Mouse (Mus musculus) limb, embryonic 14.5 days (tissue): ENCODE data around the gene Tmtc2. TPM values are rescaled to one million over a fixed set of nuclear protein-coding genes. Genes with fewer than 3 reads are reported as not detected.

Experiments used
- ATAC-seq: fragments of 200-750 bp; cut with Nextera tagmentation; 2 replicates; pipeline ENCODE4 v1.8.0; 2017; ENCODE audit warnings: low read depth, moderate number of reproducible peaks, moderate TSS enrichment; ENCODE audit not compliant: low FRiP score
- DNase-seq: peaks from one replicate; pipeline ENCODE4 v3.0.0-alpha.2; 2015; ENCODE audit warnings: low spot score
- H3K27ac ChIP-seq: fragments of 300-500 bp; sonication (generic); replicated peaks from 2 replicates; pipeline ENCODE4 v1.5.1; 2014; ENCODE audit warnings: low read depth, mild to moderate bottlenecking, low read length, moderate library complexity, mixed read lengths
- H3K27me3 ChIP-seq: fragments of 300-500 bp; sonication (generic); 2 replicates; pipeline ENCODE4 v1.6.1; 2014; ENCODE audit warnings: low read length, mixed read lengths; ENCODE audit not compliant: control insufficient read depth, insufficient read depth
- H3K36me3 ChIP-seq: fragments of 300-500 bp; sonication (generic); 2 replicates; pipeline ENCODE4 v1.6.1; 2014; ENCODE audit warnings: mild to moderate bottlenecking, low read length, moderate library complexity, mixed read lengths; ENCODE audit not compliant: control insufficient read depth, insufficient read depth
- H3K4me1 ChIP-seq: fragments of 300-500 bp; sonication (generic); 2 replicates; pipeline ENCODE4 v1.6.1; 2014; ENCODE audit warnings: antibody characterized with exemption, low read length, mixed read lengths; ENCODE audit not compliant: control insufficient read depth, insufficient read depth
- H3K4me2 ChIP-seq: fragments of 300-500 bp; sonication (generic); replicated peaks from 2 replicates; pipeline ENCODE4 v1.6.1; 2014; ENCODE audit warnings: low read depth, mild to moderate bottlenecking, low read length, moderate library complexity; ENCODE audit not compliant: severe bottlenecking
- H3K4me3 ChIP-seq: fragments of 300-500 bp; sonication (generic); replicated peaks from 2 replicates; pipeline ENCODE4 v1.5.1; 2014; ENCODE audit warnings: low read length
- H3K9ac ChIP-seq: fragments of 300-500 bp; sonication (generic); 2 replicates; pipeline ENCODE4 v1.6.1; 2014; ENCODE audit warnings: mild to moderate bottlenecking, low read depth, low read length, moderate library complexity; ENCODE audit not compliant: severe bottlenecking
- H3K9me3 ChIP-seq: fragments of 300-500 bp; sonication (generic); 2 replicates; pipeline ENCODE4 v1.6.1; 2016; ENCODE audit warnings: low read length; ENCODE audit not compliant: control insufficient read depth
- POLR2A ChIP-seq: fragments of 200-500 bp; IDR thresholded peaks from 2 replicates; pipeline ENCODE4 v1.8.0; 2012; ENCODE audit warnings: inconsistent platforms, mild to moderate bottlenecking, moderate library complexity, borderline replicate concordance; ENCODE audit not compliant: insufficient read depth, insufficient read length; ENCODE audit errors: extremely low read depth
- WGBS: fragments of 180-500 bp; shearing (Covaris S2); extraction: QIAGEN DNeasy Blood & Tissue Kit; methylation state at CpG from one replicate; pipeline ENCODE4 v1.1.7; 2014; 5-methylcytosine and 5-hydroxymethylcytosine counted together
- polyA plus RNA-seq, 2 experiments: library from polyadenylated mRNA; depleted of rRNA in 1 of 2; stranded (reverse) in 1 of 2; unstranded in 1 of 2; fragments of >200 nt; fragmentation: Nextera tagmentation in 1 of 2; extraction: Ambion mirVana in 1 of 2; gene quantifications; 2 replicates each; pipeline versions ENCODE4 v1.2.1 to v1.2.3; 2012 to 2014

The Tmtc2 gene
- polyA plus RNA-seq, 2 experiments: 16.5 to 25.0 TPM

DNA sequence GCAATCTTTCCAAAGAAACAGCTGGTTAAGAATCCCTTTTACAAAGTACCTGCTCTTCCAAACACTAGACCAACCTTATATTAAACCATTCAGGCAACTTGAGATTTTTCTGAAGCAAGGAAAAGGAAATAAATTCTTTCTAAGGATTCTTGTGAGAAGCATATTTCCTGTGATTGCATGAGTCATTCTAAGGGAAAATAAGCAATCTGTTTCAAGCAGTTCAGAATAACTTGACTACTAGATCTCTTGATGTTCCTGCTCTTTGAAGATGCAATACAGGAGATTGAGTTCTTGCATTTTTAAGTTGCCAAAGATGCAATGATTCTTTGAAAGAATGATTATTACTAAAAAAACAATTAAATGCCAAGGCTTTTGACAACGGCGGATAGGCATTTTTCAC is 345.6 kb downstream of the Tmtc2 start:
- Histone ChIP-seq H3K4me2 (no peak overlapping the region), H3K36me3 (no peaks in the 10 kb centered on the region), H3K9ac (no peak overlapping the region), H3K4me1 (no peaks in the 10 kb centered on the region), H3K4me3 (no peak overlapping the region), H3K9me3 (no peaks in the 10 kb centered on the region), H3K27ac (no peak overlapping the region), H3K27me3 (no peaks in the 10 kb centered on the region)
- 91% methylated on average over 2 of the region's 2 CpGs for WGBS
- DNase-seq (no peak), ATAC-seq (no peak)
- TF ChIP-seq POLR2A: no peak

DNA sequence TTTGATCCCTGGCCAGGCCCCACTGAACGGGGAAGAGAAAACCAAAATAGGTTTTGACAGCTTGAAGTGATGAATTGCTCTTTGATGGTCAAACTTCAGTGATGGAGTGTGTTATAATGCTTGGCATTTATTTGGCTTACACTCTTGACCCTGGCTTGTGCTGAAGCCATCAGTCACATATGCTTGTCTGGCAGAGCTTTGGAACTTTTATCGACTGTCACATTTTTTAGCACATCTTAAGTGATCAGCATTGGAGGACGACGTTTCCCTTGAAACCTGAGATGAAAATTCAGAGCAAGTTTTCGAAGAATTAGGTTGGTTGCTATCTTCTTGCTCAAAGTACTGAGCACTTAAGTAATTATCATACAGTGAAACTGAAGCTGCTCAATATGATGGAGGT is 346.6 kb downstream of the Tmtc2 start:
- Histone ChIP-seq H3K9me3 (no peaks in the 10 kb centered on the region), H3K9ac (no peak overlapping the region), H3K4me3 (no peak overlapping the region), H3K4me2 (no peak overlapping the region), H3K36me3 (no peaks in the 10 kb centered on the region), H3K4me1 (no peaks in the 10 kb centered on the region), H3K27ac (no peak overlapping the region), H3K27me3 (no peaks in the 10 kb centered on the region)
- no peak for TF ChIP-seq POLR2A
- no peak for ATAC-seq
- WGBS: 35% methylated on average over 5 of the region's 5 CpGs
- DNase-seq: no peak

- Histone ChIP-seq H3K9ac (no peak overlapping the region), H3K36me3 (no peaks in the 10 kb centered on the region), H3K27ac (no peak overlapping the region), H3K4me1 (no peaks in the 10 kb centered on the region), H3K4me3 (no peak overlapping the region), H3K27me3 (no peaks in the 10 kb centered on the region), H3K4me2 (no peak overlapping the region), H3K9me3 (no peaks in the 10 kb centered on the region)
- ATAC-seq: no peak
- DNase-seq: no peak
- TF ChIP-seq POLR2A: no peak
- 83% methylated on average over 6 of the region's 6 CpGs for WGBS
Observed at GRCm38 (mm10) chr10:105225714-105226113, 348.5 kb downstream of the Tmtc2 start.

DNA sequence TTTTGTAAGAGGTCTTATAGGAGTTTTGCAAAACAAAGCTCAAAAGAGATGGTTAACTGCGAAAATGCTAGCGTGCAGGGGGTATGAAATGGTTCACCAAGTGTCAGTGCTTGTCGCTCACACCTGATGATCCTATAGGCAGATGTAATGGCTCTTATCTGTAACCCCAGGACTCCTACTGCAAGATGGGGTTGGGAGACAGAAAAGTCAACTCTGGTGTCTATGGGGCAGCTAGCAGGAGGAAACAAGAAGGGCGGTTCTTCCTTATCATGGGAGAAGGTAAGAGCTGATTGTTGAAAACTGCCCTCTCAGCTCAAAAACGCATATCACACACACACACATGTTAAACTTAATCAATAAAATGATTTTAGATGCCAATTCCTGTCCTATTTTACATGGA is 351.3 kb downstream of the Tmtc2 start:
- Histone ChIP-seq H3K36me3 (no peaks in the 10 kb centered on the region), H3K9ac (no peak overlapping the region), H3K27ac (no peak overlapping the region), H3K9me3 (no peaks in the 10 kb centered on the region), H3K4me3 (no peak overlapping the region), H3K4me2 (no peak overlapping the region), H3K4me1 (no peaks in the 10 kb centered on the region), H3K27me3 (no peaks in the 10 kb centered on the region)
- WGBS: 93% methylated on average over 5 of the region's 5 CpGs
- TF ChIP-seq POLR2A: no peak
- ATAC-seq (no peak), DNase-seq (no peak)

- Histone ChIP-seq H3K4me3 (no peak overlapping the region), H3K4me1 (no peaks in the 10 kb centered on the region), H3K9ac (no peak overlapping the region), H3K27me3 (no peaks in the 10 kb centered on the region), H3K36me3 (peaks cover 2% of the 10 kb centered on the region), H3K27ac (no peak overlapping the region), H3K4me2 (no peak overlapping the region), H3K9me3 (no peaks in the 10 kb centered on the region)
- no peak for TF ChIP-seq POLR2A
- ATAC-seq: no peak
- no peak for DNase-seq
- WGBS: 62% methylated on average over 10 of the region's 10 CpGs
Observed at GRCm38 (mm10) chr10:105201491-105201890, 372.8 kb downstream of the Tmtc2 start.

DNA sequence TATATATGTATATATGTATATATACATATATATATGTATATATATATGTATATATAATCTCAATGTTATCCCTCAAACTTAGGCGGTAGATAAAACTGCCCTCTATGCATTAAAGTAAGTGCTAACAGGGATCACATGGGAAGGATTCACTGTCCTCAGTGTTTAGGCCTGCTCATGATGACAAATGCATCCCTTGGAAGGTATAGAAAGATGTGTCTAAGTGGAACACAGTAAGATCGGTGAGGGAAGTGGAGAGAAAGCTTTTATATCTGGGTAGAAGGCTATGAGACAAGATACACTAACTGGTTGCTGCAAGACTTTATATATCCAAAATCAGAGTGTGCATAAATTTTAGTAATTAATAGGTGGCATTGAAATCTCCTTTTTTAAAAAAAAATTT is 373.6 kb downstream of the Tmtc2 start:
- Histone ChIP-seq H3K4me3 (no peak overlapping the region), H3K27me3 (no peaks in the 10 kb centered on the region), H3K27ac (no peak overlapping the region), H3K9ac (no peak overlapping the region), H3K4me2 (no peak overlapping the region), H3K36me3 (peaks cover 2% of the 10 kb centered on the region), H3K4me1 (no peaks in the 10 kb centered on the region), H3K9me3 (no peaks in the 10 kb centered on the region)
- DNase-seq: no peak
- 96% methylated on average over 2 of the region's 2 CpGs for WGBS
- ATAC-seq: no peak
- no peak for TF ChIP-seq POLR2A
